Mouse (Mus musculus) B cell, adult (primary cell): Measurements from ENCODE around the gene H2al1k. TPM values are rescaled to one million over a fixed set of nuclear protein-coding genes. Genes with fewer than 3 reads are reported as not detected.

Experiments
- total RNA-seq: library from RNA; stranded (reverse); gene quantifications from 4 replicates; pipeline ENCODE4 v1.2.4, GENCODE M21; 2023; ENCODE audit not compliant: inconsistent age

Gene H2al1k
- total RNA-seq, result not detected in 4 replicates

DNA sequence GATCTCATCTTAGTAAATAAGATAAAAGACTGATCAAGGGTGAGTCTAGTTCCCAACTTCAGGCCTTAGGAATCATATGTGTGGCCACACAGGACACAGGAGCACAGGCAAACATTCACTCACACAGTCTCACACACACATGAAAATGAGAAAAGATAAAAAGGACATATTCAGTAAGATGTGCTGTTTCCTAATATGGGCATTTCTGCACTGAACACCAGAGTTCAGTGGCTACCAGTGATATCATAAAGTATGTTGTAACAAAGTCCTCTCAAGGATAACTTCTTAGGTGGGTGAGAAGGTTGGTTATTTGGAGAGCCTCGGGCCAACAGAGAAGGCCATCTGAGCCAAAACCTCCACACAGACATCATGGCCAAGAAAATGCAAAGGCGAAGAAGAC, at the start of gene H2al1k:
Gene H2al1k (plus strand): TSS at position 301 of the 400 bp plus-strand sequence.

Other genes starting within 250 kb of the H2al1k start
- gene 4930402K13Rik, start 246.1 kb upstream of the H2al1k start, total RNA-seq, result not detected in 4 replicates
- not detected in 4 replicates for gene Lancl3, start 150.7 kb upstream of the H2al1k start, total RNA-seq
- not detected in 4 replicates for gene Gm14862, start 93.7 kb upstream of the H2al1k start, total RNA-seq
- gene Xk, start 77.9 kb upstream of the H2al1k start, total RNA-seq, result 3.6 to 5.1 TPM (median 4.5 TPM) in 4 replicates
- gene H2al1m, start 66.9 kb upstream of the H2al1k start, total RNA-seq, result 1.1 to 1.5 TPM in 2 of 4 replicates, not detected in the others
- gene Cybb, start 137.1 kb downstream of the H2al1k start, total RNA-seq, result 412 to 463 TPM (median 435 TPM) in 4 replicates
- not detected in 4 replicates for gene H2al1o, start 221.8 kb downstream of the H2al1k start, total RNA-seq